Mouse (Mus musculus) cortical plate, adult 2 months (tissue): ENCODE data around the gene Rreb1.

ENCODE experiments used
- CTCF ChIP-seq: fragments of 200-500 bp; IDR thresholded peaks from 2 replicates; pipeline ENCODE4 v1.5.1; 2011; ENCODE audit warnings: mild to moderate bottlenecking, control low read depth, low read length; ENCODE audit not compliant: insufficient read depth; ENCODE audit errors: extremely low read depth
- POLR2A ChIP-seq: fragments of 200-500 bp; IDR thresholded peaks from 2 replicates; pipeline ENCODE4 v1.6.1; 2011; ENCODE audit warnings: mild to moderate bottlenecking, low read length, control low read depth; ENCODE audit not compliant: insufficient read depth; ENCODE audit errors: extremely low read depth

DNA sequence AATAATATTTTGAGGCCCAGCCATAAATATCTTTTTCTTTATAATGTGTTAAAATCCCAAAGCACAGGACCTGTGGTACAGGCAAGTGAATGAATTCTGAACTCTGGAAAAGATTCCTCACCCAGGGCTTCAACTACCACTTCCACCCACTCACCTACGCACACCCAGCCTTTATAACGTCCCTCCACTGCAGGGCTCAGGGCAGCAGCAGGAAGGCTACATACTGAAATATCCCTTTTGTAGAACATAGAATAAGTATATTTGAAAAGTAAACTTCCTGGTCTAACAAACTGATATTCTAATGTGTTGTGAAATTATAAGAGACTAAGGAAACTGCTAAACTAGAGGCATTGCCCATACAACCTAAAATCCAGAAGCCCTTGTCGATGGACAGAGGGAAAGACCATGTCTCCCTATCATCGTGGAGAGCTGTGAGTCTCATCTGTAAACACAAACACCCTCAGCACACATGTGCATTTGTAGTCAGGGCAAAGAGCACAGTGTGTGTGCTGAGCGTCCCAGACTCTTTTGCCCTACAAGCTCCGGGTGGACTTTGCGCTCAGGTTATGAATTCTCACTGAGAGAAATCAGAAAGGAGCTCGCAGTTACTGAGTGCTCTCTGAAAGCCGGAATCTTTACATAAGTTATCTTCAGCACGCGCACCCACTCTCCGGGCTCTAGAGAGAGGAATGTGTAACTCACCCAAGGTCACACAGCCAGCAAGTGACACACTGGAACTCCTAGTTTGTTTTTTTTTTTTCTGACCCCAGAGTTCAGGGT, 46.1 kb upstream of the Rreb1 start:
- TF ChIP-seq CTCF: no peak
- TF ChIP-seq POLR2A: no peak
